Mouse (Mus musculus) hindbrain, embryonic 15.5 days (tissue): ENCODE measurements around the gene Tle3. TPM values are rescaled to one million over a fixed set of nuclear protein-coding genes. Genes with fewer than 3 reads are reported as not detected.

Experiments
- ATAC-seq: fragments of 200-750 bp; cut with Nextera tagmentation; 2 replicates; pipeline ENCODE4 v1.8.0; 2017; ENCODE audit warnings: low read depth, moderate number of reproducible peaks, moderate TSS enrichment; ENCODE audit not compliant: low FRiP score
- H3K27ac ChIP-seq: fragments of 300-500 bp; sonication (generic); replicated peaks from 2 replicates; pipeline ENCODE4 v1.5.1; 2015; ENCODE audit warnings: mild to moderate bottlenecking, inconsistent platforms
- H3K27me3 ChIP-seq: fragments of 300-500 bp; sonication (generic); 2 replicates; pipeline ENCODE4 v1.6.1; 2015; ENCODE audit warnings: control low read depth, inconsistent platforms
- H3K36me3 ChIP-seq: fragments of 300-500 bp; sonication (generic); 2 replicates; pipeline ENCODE4 v1.6.1; 2015; ENCODE audit warnings: control low read depth, inconsistent platforms
- H3K4me1 ChIP-seq: fragments of 300-500 bp; sonication (generic); replicated peaks from 2 replicates; pipeline ENCODE4 v1.6.1; 2015; ENCODE audit warnings: control low read depth, inconsistent platforms
- H3K4me2 ChIP-seq: fragments of 300-500 bp; sonication (generic); 2 replicates; pipeline ENCODE4 v1.6.1; 2015; ENCODE audit warnings: moderate library complexity, mild to moderate bottlenecking, inconsistent platforms
- H3K4me3 ChIP-seq: fragments of 300-500 bp; sonication (generic); 2 replicates; pipeline ENCODE4 v1.5.1; 2015; ENCODE audit warnings: mild to moderate bottlenecking, inconsistent platforms
- H3K9ac ChIP-seq: fragments of 300-500 bp; sonication (generic); 2 replicates; pipeline ENCODE4 v1.6.1; 2015; ENCODE audit warnings: inconsistent platforms
- H3K9me3 ChIP-seq: fragments of 300-500 bp; sonication (generic); 2 replicates; pipeline ENCODE4 v1.6.1; 2016; ENCODE audit warnings: control low read depth, inconsistent platforms
- WGBS: fragments of 180-500 bp; shearing (Covaris S2); methylation state at CpG from one replicate; pipeline ENCODE4 v1.1.7; 2015; 5-methylcytosine and 5-hydroxymethylcytosine counted together
- polyA plus RNA-seq: library from polyadenylated mRNA; unstranded; fragments of >200 nt; fragmentation: Nextera tagmentation; extraction: Ambion mirVana; gene quantifications from 2 replicates; pipeline ENCODE4 v1.2.1, GENCODE M21; 2015

Gene Tle3
- polyA plus RNA-seq, 1 experiment from 2014 or later = 28.8 TPM

DNA sequence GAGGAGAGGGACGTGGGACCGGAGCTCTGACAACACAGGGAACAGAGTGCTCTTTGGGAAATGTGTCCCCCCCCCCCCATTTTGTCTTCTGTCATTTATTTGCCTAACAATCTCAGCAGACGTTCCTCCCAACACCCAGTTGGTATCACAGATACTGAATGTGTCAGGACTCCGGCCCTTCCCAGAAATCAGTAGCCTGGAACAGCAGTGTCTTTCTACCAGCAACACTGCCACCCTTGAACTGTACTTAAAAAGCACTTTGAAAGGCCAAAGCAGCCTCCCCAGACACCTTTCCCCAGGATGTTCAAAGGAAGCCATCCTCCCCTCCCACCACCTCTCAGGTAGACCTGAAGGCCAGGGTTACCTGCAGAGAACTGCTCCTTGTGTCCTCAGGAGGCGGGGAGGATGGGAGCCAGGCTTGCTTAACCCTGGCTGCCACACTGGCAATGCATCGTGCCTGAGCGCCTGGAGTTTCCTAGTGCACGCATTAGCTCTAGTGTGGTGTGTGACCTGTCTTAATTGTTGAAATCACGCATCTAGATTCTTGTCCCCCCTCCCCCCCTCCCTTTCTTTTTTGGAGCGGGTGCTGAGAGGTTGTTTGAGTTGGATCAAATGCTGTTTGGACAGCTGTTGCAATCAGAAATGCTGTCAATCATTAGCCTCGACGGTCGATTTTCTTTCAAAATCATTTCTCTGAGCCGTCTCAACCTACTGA, 16.7 kb downstream of the Tle3 start:
- Histone ChIP-seq H3K27me3 (0 out of 2 replicates have a peak, but pooled peaks cover 4% of the 10 kb centered on the region), H3K9ac (no peak overlapping the region), H3K4me2 (no peak overlapping the region), H3K9me3 (no peaks in the 10 kb centered on the region), H3K4me3 (no peak overlapping the region), H3K4me1 (peaks cover 66% of the 10 kb centered on the region), H3K27ac (no peak overlapping the region), H3K36me3 (peaks cover 13% of the 10 kb centered on the region)
- WGBS = 54% methylated on average over 14 of the region's 14 CpGs
- ATAC-seq = no peak

DNA sequence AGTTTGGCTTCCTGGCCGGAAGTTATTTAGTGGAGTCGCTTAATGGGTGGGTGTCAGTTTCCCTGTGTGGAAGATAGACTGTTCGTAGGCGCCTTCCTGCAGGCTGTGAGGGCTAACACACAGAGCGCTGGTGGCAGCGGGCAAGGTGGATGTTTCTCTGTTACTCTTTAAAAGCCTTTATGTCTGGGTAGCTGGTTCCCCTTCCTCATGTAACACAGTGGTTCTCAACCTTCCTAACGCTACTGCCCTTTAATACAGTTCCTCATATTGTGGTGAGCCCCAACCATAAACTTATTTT, 17.2 kb downstream of the Tle3 start:
- Histone ChIP-seq H3K27me3 (0 out of 2 replicates have a peak, but pooled peaks cover 4% of the 10 kb centered on the region), H3K4me2 (no peak overlapping the region), H3K4me1 (peaks cover 60% of the 10 kb centered on the region), H3K36me3 (peaks cover 18% of the 10 kb centered on the region), H3K4me3 (no peak overlapping the region), H3K27ac (no peak overlapping the region), H3K9me3 (no peaks in the 10 kb centered on the region), H3K9ac (no peak overlapping the region)
- WGBS = 82% methylated on average over 7 of the region's 7 CpGs
- ATAC-seq = no peak

DNA sequence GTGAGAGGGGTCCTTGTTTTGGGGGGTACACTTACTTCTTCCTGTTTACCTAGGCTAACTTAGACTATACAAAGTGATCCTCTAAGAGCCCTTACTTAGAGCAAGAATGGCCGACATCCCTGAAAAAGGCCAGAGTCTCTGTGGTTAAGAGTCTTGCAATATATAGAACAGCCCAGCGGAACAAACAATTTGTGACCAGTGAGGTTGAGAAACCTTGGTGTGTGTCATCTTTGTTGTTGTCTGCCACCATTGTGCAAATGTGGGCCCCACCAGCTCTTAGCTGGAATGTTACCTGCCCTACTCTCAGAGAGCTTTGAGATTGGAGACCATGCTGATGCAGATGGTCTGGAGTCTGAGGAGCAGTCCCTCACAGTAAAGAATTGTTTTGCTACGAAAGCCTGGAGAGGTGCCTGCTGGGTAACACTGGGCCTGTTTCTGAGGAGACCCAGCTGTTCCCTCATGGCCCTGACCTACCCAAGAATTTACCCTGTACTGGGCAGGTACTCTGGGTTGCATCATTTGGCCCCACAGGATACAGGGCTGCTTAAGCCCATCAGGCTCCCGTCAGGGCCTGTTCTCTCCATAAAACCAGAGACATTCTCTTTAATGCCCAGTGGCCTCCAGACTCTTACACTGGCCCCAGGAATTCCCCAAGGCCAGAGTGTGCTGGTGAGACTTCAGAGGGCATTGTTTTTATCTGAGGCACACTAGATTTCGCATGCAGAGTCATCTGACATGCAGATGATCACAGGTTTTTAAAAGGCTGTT, 19.6 kb downstream of the Tle3 start:
- 61% methylated on average over 5 of the region's 5 CpGs for WGBS
- no peak for ATAC-seq
- Histone ChIP-seq H3K36me3 (peaks cover 26% of the 10 kb centered on the region), H3K27ac (no peak overlapping the region), H3K4me3 (no peak overlapping the region), H3K9ac (no peak overlapping the region), H3K9me3 (no peaks in the 10 kb centered on the region), H3K4me1 (peaks cover 49% of the 10 kb centered on the region), H3K4me2 (no peak overlapping the region), H3K27me3 (0 out of 2 replicates have a peak, but pooled peaks cover 4% of the 10 kb centered on the region)

DNA sequence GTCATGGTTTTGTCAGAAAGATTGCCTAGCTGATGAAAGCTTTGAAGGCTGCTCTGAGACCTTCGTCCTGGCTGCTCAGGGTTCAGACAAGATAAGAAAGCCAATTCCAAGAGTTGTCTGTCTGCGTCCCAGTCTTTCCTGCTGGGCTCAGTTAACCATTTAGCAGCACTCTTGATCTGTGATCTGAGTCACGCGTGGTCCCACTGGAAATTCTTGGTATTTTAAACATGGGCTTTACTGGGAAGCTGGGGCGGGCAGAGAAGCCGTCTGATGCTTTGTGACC, 20.1 kb downstream of the Tle3 start:
- H3K4me1 ChIP-seq = peaks cover 50% of the 10 kb centered on the region
- H3K27me3 ChIP-seq = 0 out of 2 replicates have a peak, but pooled peaks cover 4% of the 10 kb centered on the region
- H3K4me2 ChIP-seq = no peak overlapping the region
- WGBS = 60% methylated on average over 6 of the region's 6 CpGs
- peaks cover 26% of the 10 kb centered on the region for H3K36me3 ChIP-seq
- no peak for ATAC-seq
- H3K27ac ChIP-seq = no peak overlapping the region
- no peak overlapping the region for H3K9ac ChIP-seq
- no peaks in the 10 kb centered on the region for H3K9me3 ChIP-seq
- no peak overlapping the region for H3K4me3 ChIP-seq

DNA sequence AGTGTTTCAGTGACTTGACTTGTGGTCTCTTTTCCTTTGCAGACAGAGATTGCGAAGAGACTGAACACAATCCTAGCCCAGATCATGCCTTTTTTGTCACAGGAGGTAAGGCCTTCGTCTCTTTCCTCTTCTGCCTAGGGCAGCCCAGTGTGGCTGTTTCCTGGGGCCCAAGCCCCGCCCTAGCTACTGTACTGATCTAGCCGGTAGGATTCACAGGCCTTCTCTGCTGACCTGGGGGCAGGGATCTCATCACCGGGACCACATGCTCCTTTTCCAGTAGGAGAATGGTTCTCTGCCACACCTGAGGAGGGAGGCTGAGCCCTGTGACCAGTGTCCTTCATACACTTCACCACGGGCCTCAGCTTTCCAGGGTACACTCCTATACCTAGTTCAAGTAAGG, 21.0 kb downstream of the Tle3 start:
- H3K27me3 ChIP-seq = 0 out of 2 replicates have a peak, but pooled peaks cover 4% of the 10 kb centered on the region
- no peak overlapping the region for H3K4me2 ChIP-seq
- no peak overlapping the region for H3K27ac ChIP-seq
- no peak overlapping the region for H3K4me3 ChIP-seq
- no peak for ATAC-seq
- no peak overlapping the region for H3K9ac ChIP-seq
- peaks cover 50% of the 10 kb centered on the region for H3K4me1 ChIP-seq
- H3K36me3 ChIP-seq = peaks cover 21% of the 10 kb centered on the region
- no peaks in the 10 kb centered on the region for H3K9me3 ChIP-seq
- 71% methylated on average over 6 of the region's 6 CpGs for WGBS

DNA sequence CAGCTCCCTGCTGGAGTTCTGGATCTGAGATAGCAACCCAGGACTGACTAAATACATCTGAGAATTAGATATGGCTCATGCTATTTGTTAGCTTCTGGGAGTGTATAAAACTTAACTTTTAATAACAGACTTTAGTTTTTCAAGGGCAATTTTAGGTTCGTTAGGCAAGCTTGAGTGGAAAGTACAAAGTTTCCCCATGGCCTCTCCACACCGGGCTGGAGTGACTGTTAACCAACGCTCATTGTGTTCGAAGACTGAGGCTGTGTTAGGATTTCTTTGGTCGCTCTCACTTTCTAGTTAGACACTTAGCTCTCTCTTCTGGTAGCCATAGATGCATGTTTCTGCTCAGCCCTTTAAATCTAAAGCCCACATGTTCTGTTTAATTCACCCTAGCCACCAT, 21.7 kb downstream of the Tle3 start:
- Histone ChIP-seq H3K4me1 (peaks cover 43% of the 10 kb centered on the region), H3K27me3 (0 out of 2 replicates have a peak, but pooled peaks cover 4% of the 10 kb centered on the region), H3K9ac (no peak overlapping the region), H3K9me3 (no peaks in the 10 kb centered on the region), H3K27ac (no peak overlapping the region), H3K4me2 (no peak overlapping the region), H3K4me3 (no peak overlapping the region), H3K36me3 (peaks cover 21% of the 10 kb centered on the region)
- WGBS = 89% methylated on average over 5 of the region's 5 CpGs
- ATAC-seq = no peak

DNA sequence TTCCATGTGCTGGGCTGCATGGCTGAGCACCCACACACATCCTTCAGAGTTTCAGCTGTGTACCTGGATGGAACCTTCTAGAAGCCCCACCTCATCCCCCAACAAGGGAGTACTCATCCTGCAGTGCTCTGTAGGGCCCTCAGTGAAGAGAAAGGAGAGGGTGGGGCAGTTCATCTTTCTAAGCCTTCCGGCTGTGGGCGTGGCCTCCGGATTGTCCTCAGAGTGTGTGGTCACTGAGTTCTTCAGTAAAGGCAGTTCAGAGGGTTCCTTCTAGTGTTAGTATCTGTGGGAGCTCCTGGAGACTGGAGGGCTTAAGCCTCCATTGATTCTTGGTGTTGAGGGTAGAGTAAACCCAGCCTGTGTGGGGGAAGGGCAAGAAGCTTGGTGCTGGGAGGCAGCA, 22.9 kb downstream of the Tle3 start:
- Histone ChIP-seq H3K27ac (no peak overlapping the region), H3K36me3 (peaks cover 27% of the 10 kb centered on the region), H3K4me2 (no peak overlapping the region), H3K4me1 (peaks cover 40% of the 10 kb centered on the region), H3K9me3 (no peaks in the 10 kb centered on the region), H3K27me3 (0 out of 2 replicates have a peak, but pooled peaks cover 4% of the 10 kb centered on the region), H3K9ac (no peak overlapping the region), H3K4me3 (no peak overlapping the region)
- ATAC-seq = no peak
- WGBS = 80% methylated on average over 3 of the region's 3 CpGs

DNA sequence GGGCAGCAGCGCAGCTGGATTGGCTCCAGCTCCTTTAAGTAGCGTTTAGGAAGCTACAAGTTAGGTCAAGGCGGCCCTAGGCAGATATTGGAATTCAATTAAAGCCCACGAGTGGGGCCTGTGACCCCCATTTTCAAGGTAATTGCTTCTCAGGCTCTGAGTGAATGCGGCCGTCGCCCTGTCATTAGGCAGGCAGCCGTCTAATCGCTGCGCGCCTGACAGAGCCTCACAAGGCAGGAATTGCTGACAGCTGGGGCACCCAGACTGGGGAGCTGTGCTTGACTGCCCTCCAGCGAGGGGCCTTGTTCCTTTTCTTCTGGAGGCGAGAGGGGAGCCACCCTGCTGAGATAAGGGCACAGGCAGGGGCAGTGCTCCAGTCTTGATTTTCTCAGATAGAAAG, 24.3 kb downstream of the Tle3 start:
- Histone ChIP-seq H3K36me3 (peaks cover 30% of the 10 kb centered on the region), H3K4me2 (no peak overlapping the region), H3K9ac (no peak overlapping the region), H3K4me3 (no peak overlapping the region), H3K4me1 (peaks cover 48% of the 10 kb centered on the region), H3K27ac (no peak overlapping the region), H3K9me3 (no peaks in the 10 kb centered on the region), H3K27me3 (0 out of 2 replicates have a peak, but pooled peaks cover 4% of the 10 kb centered on the region)
- 16% methylated on average over 13 of the region's 13 CpGs for WGBS
- ATAC-seq = no peak

DNA sequence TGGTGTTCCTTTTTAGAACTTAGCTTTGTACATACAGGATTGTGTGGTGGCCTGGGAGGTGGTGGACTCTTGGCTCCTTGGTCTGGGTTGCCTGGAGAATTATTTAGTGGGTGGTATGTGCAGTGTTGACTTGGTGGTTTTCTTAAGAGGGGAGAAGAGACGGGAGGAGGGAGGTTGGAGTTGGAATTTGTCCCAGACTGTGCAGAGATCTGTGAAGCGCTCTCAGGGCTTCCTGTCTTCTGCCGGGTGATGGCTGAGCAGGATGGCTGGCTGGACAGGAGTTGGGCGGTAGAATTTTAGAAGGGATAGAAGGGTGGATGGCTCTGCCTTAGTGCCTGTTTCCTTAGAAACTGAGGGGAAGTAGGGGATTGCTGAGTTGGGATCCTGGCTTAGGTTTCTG, 25.0 kb downstream of the Tle3 start:
- ATAC-seq = no peak; the same call in 1 of the 2 replicates
- peaks cover 30% of the 10 kb centered on the region for H3K36me3 ChIP-seq
- H3K27ac ChIP-seq = no peak overlapping the region
- WGBS = 44% methylated on average over 4 of the region's 4 CpGs
- peaks cover 48% of the 10 kb centered on the region for H3K4me1 ChIP-seq
- H3K4me3 ChIP-seq = no peak overlapping the region
- 0 out of 2 replicates have a peak, but pooled peaks cover 4% of the 10 kb centered on the region for H3K27me3 ChIP-seq
- no peak overlapping the region for H3K4me2 ChIP-seq
- no peak overlapping the region for H3K9ac ChIP-seq
- H3K9me3 ChIP-seq = no peaks in the 10 kb centered on the region

DNA sequence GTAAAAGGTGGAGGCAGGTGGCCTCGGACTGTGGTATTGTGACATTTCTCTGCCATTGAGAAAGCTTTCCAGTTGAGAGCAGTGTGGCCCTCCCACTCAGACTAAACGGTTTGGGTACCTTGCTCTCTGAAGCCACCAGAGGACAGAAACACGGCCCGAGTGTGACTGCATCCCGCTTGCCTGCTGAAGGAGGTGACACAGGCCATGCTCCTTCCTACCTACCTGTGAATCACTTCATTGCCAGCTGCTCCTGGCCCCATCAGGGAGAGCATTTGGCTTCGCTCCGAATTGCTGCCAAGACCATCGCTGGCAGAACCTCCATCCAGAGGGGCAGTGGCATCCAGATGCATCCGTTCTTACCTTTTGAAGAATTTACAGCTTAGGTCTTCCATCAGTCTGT, 26.0 kb downstream of the Tle3 start:
- Histone ChIP-seq H3K4me1 (peaks cover 52% of the 10 kb centered on the region), H3K4me3 (no peak overlapping the region), H3K27ac (no peak overlapping the region), H3K27me3 (0 out of 2 replicates have a peak, but pooled peaks cover 4% of the 10 kb centered on the region), H3K9ac (no peak overlapping the region), H3K4me2 (no peak overlapping the region), H3K9me3 (no peaks in the 10 kb centered on the region), H3K36me3 (peaks cover 29% of the 10 kb centered on the region)
- no peak for ATAC-seq
- 84% methylated on average over 9 of the region's 9 CpGs for WGBS

DNA sequence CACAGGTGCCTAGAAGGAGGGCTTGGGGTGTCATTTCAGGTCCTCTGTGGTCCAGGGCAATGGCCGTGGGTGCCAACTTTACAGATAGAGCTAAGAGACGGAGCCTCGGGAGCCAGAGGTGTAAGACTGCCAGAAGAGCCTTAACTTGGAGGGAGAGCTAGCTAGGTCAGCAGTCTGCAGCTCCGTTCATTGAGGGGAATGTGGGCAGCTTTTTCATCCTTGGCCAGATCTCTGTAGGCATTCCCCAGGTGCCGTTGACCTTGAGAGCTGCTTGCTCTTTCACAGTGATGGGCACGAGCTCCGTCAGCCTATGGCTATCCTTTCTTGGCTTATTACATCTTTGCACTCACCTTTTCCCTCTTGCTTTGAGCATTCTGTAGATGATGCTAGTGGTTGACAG, 28.0 kb downstream of the Tle3 start:
- no peaks in the 10 kb centered on the region for H3K9me3 ChIP-seq
- H3K27me3 ChIP-seq = no peaks in the 10 kb centered on the region
- H3K4me2 ChIP-seq = no peak overlapping the region
- H3K4me3 ChIP-seq = no peak overlapping the region
- H3K9ac ChIP-seq = no peak overlapping the region
- ATAC-seq = no peak
- peaks cover 10% of the 10 kb centered on the region; the same call in 1 of the 2 replicates for H3K36me3 ChIP-seq
- 94% methylated on average over 7 of the region's 7 CpGs for WGBS
- peaks cover 72% of the 10 kb centered on the region for H3K4me1 ChIP-seq
- no peak overlapping the region for H3K27ac ChIP-seq

DNA sequence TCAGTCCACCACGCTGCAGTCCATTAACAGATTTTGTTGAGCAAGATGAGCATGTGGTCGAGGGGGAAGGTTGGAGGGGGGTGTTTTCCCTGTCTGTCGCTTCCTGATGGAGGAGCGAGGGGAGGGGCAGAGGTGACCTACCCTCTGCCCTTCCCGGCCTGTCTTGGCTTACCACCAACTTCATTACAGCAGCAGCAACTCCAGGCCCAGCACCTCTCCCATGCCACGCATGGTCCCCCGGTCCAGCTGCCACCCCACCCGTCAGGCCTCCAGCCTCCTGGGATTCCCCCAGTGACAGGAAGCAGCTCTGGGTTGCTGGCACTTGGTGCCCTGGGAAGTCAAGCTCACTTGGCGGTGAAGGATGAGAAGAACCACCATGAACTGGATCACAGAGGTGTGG, 29.5 kb downstream of the Tle3 start:
- peaks cover 9% of the 10 kb centered on the region; the same call in 1 of the 2 replicates for H3K36me3 ChIP-seq
- no peak overlapping the region for H3K4me3 ChIP-seq
- H3K27ac ChIP-seq = no peak overlapping the region
- no peaks in the 10 kb centered on the region for H3K27me3 ChIP-seq
- no peak overlapping the region for H3K4me2 ChIP-seq
- WGBS = 48% methylated on average over 9 of the region's 9 CpGs
- no peak overlapping the region for H3K9ac ChIP-seq
- peaks cover 76% of the 10 kb centered on the region for H3K4me1 ChIP-seq
- ATAC-seq = no peak
- no peaks in the 10 kb centered on the region for H3K9me3 ChIP-seq
